Mouse (Mus musculus) small intestine, adult 2 months (tissue): ENCODE measurements around the gene Dnaaf5.

Experiments
- CTCF ChIP-seq: fragments of 200-500 bp; IDR thresholded peaks from 2 replicates; pipeline ENCODE4 v1.5.1; 2012; ENCODE audit warnings: low read depth, mild to moderate bottlenecking, control low read depth, inconsistent platforms, low read length, moderate library complexity, mixed read lengths; ENCODE audit not compliant: insufficient replicate concordance, insufficient read length; ENCODE audit errors: extremely low read depth
- POLR2A ChIP-seq: fragments of 200-500 bp; IDR thresholded peaks from 2 replicates; pipeline ENCODE4 v1.6.1; 2012; ENCODE audit warnings: low read depth, mild to moderate bottlenecking, control low read depth, inconsistent platforms, low read length, moderate library complexity

- TF ChIP-seq POLR2A (no peak), CTCF (no peak)
Measured at GRCm38 (mm10) chr5:139130351-139130750, 19.7 kb upstream of the Dnaaf5 start.
